13 mouse cellular contexts compared by ENCODE assay signal in genomic region chr4:139587773-139588172, GRCm38 (mm10). TPM values are rescaled to one million over a fixed set of nuclear protein-coding genes. Genes with fewer than 3 reads are reported as not detected.
A peak's percentile ranks its signal among the peaks of the same experiment; 100 is the strongest.
DNase-seq lines count a peak whose midpoint lies in the region; ATAC-seq and TF ChIP-seq lines count a peak whose summit lies in the region.
"Had no signal": no experiment of that assay in that cellular context is flagged by ENCODE, and none has a peak within 500 bp of the region (broad histone marks: within the 10 kb centered on the region; RNA-seq: fewer than 3 reads in every experiment).

No protein-coding gene starts in this region.

- peak overlapping the region; percentile 76 for H3K27ac ChIP-seq in heart, adult 2 months
- H3K27ac ChIP-seq in left cerebral cortex, adult 2 months = peak overlapping the region; percentile 32; the same call in 1 of the 2 replicates
- H3K27ac ChIP-seq in embryonic facial prominence, embryonic 15.5 days (replicated peaks) = no peak overlapping the region
- H3K27ac ChIP-seq: hindbrain, embryonic 12.5 days; liver, embryonic 14.5 days had no signal

- TF ChIP-seq POLR2A in heart, adult 2 months (IDR thresholded peaks at IDR 0.05; ENCODE audit: insufficient read depth, low read depth, low read length) = no peak

- H3K79me2 ChIP-seq in heart, adult 2 months (replicated peaks; ENCODE audit: control insufficient read depth, insufficient read depth, low read length) = 0 out of 2 replicates have a peak, but pooled peaks cover 2% of the 10 kb centered on the region

- no peaks in the 10 kb centered on the region for H3K9me3 ChIP-seq in embryonic facial prominence, embryonic 15.5 days (replicated peaks)
- H3K9me3 ChIP-seq: hindbrain, embryonic 12.5 days had no signal

- no peak overlapping the region for H3K4me3 ChIP-seq in heart, adult 2 months
- no peak overlapping the region for H3K4me3 ChIP-seq in left cerebral cortex, adult 2 months
- no peak overlapping the region for H3K4me3 ChIP-seq in embryonic facial prominence, embryonic 15.5 days (replicated peaks)
- H3K4me3 ChIP-seq: hindbrain, embryonic 12.5 days had no signal

- no peak for TF ChIP-seq EP300 in heart, adult 2 months (IDR thresholded peaks at IDR 0.05; ENCODE audit: insufficient read depth, low read depth, low read length)

- ATAC-seq in embryonic facial prominence, embryonic 15.5 days (ENCODE audit: insufficient number of reproducible peaks, low FRiP score, low TSS enrichment, low read depth) = peak; percentile 53; the same call in 1 of the 2 replicates
- ATAC-seq: Patski had no signal

- H3K4me2 ChIP-seq in embryonic facial prominence, embryonic 15.5 days (replicated peaks) = no peak overlapping the region
- H3K4me2 ChIP-seq: hindbrain, embryonic 12.5 days had no signal

- H3K9ac ChIP-seq in heart, adult 2 months (ENCODE audit: low read depth, low read length) = no peak overlapping the region
- H3K9ac ChIP-seq in embryonic facial prominence, embryonic 15.5 days = no peak overlapping the region
- H3K9ac ChIP-seq: hindbrain, embryonic 12.5 days; liver, embryonic 14.5 days had no signal

- no peaks in the 10 kb centered on the region for H3K27me3 ChIP-seq in heart, adult 2 months (ENCODE audit: control insufficient read depth, insufficient read depth, low read length)
- no peaks in the 10 kb centered on the region for H3K27me3 ChIP-seq in embryonic facial prominence, embryonic 15.5 days
- H3K27me3 ChIP-seq: hindbrain, embryonic 12.5 days; Patski had no signal

- 56% methylated on average over 4 of the region's 4 CpGs for WGBS in heart, adult 2 months
- 65% methylated on average over 4 of the region's 4 CpGs for WGBS in embryonic facial prominence, embryonic 15.5 days

- H3K4me1 ChIP-seq in heart, adult 2 months (ENCODE audit: control insufficient read depth, insufficient read depth, low read length) = peaks cover 15% of the 10 kb centered on the region
- H3K4me1 ChIP-seq in embryonic facial prominence, embryonic 15.5 days = peaks cover 50% of the 10 kb centered on the region

- no peak for TF ChIP-seq CTCF in heart, adult 2 months (IDR thresholded peaks at IDR 0.05)
- no peak for TF ChIP-seq CTCF in left cerebral cortex, adult 2 months (IDR thresholded peaks at IDR 0.05)

- peak in 1 of 2 experiments; percentile 39 for DNase-seq in heart, adult 2 months
- DNase-seq in heart, postnatal 14 days = no peak
- DNase-seq in left cerebral cortex, adult 2 months (ENCODE audit: extremely low spot score in 1 of 2, low spot score in 2 of 2) = no peak
- DNase-seq in left cerebral cortex, postnatal 14 days (ENCODE audit: low spot score in 2 of 2) = no peak
- DNase-seq in adrenal gland, postnatal 36 days = peak; percentile 62 to 73
- DNase-seq in frontal cortex, adult 2 months (ENCODE audit: extremely low spot score in 1 of 2, low spot score in 1 of 2) = no peak
- DNase-seq in embryo, embryonic 11 days = no peak
- DNase-seq: gastrocnemius, postnatal 36 days had no signal

- no peaks in the 10 kb centered on the region for H3K36me3 ChIP-seq in heart, adult 2 months (ENCODE audit: control insufficient read depth, insufficient read depth, low read length)
- H3K36me3 ChIP-seq in embryonic facial prominence, embryonic 15.5 days = no peaks in the 10 kb centered on the region
- H3K36me3 ChIP-seq: hindbrain, embryonic 12.5 days had no signal

- intact Hi-C loops in heart, adult 2 months (cut with DNase I) = no loop called here
- intact Hi-C loops in heart, postnatal 14 days (cut with DNase I) = no loop called here
- intact Hi-C loops in left cerebral cortex, adult 2 months (cut with DNase I) = no loop called here
- intact Hi-C loops in left cerebral cortex, postnatal 14 days (cut with DNase I) = no loop called here

RNA-seq across cellular contexts. Expression of gene Gm21969, which starts 15.2 kb away (rescaled TPM):
- total RNA-seq in heart, adult 2 months (2021) = not detected
- 0.06 TPM in 1 of 2 replicates, not detected in the other for polyA plus RNA-seq in heart, adult 2 months (2012; rRNA removed)
- not detected for total RNA-seq in heart, postnatal 14 days (2021)
- not detected for total RNA-seq in left cerebral cortex, adult 2 months (2021)
- total RNA-seq in left cerebral cortex, postnatal 14 days (2021) = not detected
- not detected for total RNA-seq in adrenal gland, postnatal 36 days (2021)
- not detected in 2 replicates for polyA plus RNA-seq in embryonic facial prominence, embryonic 15.5 days (2015; fragmentation: Nextera tagmentation; extraction: Ambion mirVana)
- 0.02 and 0.04 TPM in 2 replicates for polyA plus RNA-seq in frontal cortex, adult 2 months (2012; rRNA removed)
- total RNA-seq: gastrocnemius, postnatal 36 days; megakaryocyte progenitor cell, adult 5-6 weeks had no signal
- polyA plus RNA-seq: hindbrain, embryonic 12.5 days; liver, embryonic 14.5 days; Patski had no signal

RNA-seq across cellular contexts. Expression of gene Aldh4a1, which starts 34.9 kb away (rescaled TPM):
- total RNA-seq in heart, adult 2 months (2021) = 10 to 100 TPM; 79.7 to 96.7 TPM
- polyA plus RNA-seq in heart, adult 2 months (2012; rRNA removed) = 120 and 149 TPM in 2 replicates
- total RNA-seq in heart, postnatal 14 days (2021) = 10 to 100 TPM; 28.4 to 31.5 TPM
- total RNA-seq in left cerebral cortex, adult 2 months (2021) = 10 to 100 TPM; 16.9 to 17.0 TPM
- 10 to 100 TPM; 17.4 to 18.1 TPM for total RNA-seq in left cerebral cortex, postnatal 14 days (2021)
- total RNA-seq in adrenal gland, postnatal 36 days (2021) = 100 to 1,000 TPM in 1 of 2 experiments, 10 to 100 TPM in 1; 57.8 to 136 TPM
- 37.1 and 37.7 TPM in 2 replicates for polyA plus RNA-seq in embryonic facial prominence, embryonic 15.5 days (2015; fragmentation: Nextera tagmentation; extraction: Ambion mirVana)
- 22.6 and 24.7 TPM in 2 replicates for polyA plus RNA-seq in frontal cortex, adult 2 months (2012; rRNA removed)

RNA-seq across cellular contexts. Expression of gene Iffo2, which starts 57.4 kb away (rescaled TPM):
- total RNA-seq in heart, adult 2 months (2021) = 1 to 10 TPM; 4.9 to 5.0 TPM
- polyA plus RNA-seq in heart, adult 2 months (2012; rRNA removed) = 3.1 and 4.5 TPM in 2 replicates
- 1 to 10 TPM; 8.7 to 9.1 TPM for total RNA-seq in heart, postnatal 14 days (2021)
- total RNA-seq in left cerebral cortex, adult 2 months (2021) = 10 to 100 TPM; 18.8 to 20.0 TPM
- 10 to 100 TPM; 17.2 to 19.6 TPM for total RNA-seq in left cerebral cortex, postnatal 14 days (2021)
- 10 to 100 TPM; 11.3 to 11.4 TPM for total RNA-seq in adrenal gland, postnatal 36 days (2021)
- 5.1 and 5.8 TPM in 2 replicates for polyA plus RNA-seq in embryonic facial prominence, embryonic 15.5 days (2015; fragmentation: Nextera tagmentation; extraction: Ambion mirVana)
- 10.1 TPM in 2 replicates for polyA plus RNA-seq in frontal cortex, adult 2 months (2012; rRNA removed)

Comparison
In these comparisons a context has a peak if more than half of its experiments do, and no peak if none do; other contexts are left out.
1. DNase-seq: peak in adrenal gland, postnatal 36 days (2 of 2); none in heart, postnatal 14 days (0 of 2), left cerebral cortex, adult 2 months (0 of 2), left cerebral cortex, postnatal 14 days (0 of 2), frontal cortex, adult 2 months (0 of 2) and embryo, embryonic 11 days (single experiment).